Mouse (Mus musculus): ENCODE data around the gene Apoe.

- TF ChIP-seq CTCF (conservative IDR thresholded peaks at IDR 0.05 in 1 of 2, IDR thresholded peaks at IDR 0.05 in 1 of 2; ENCODE audit: low read depth in 2 of 2, low read length in 2 of 2) (no peak), TCF12 (IDR thresholded peaks at IDR 0.05; ENCODE audit: low read depth, low read length) (no peak), CHD2 (IDR thresholded peaks at IDR 0.05; ENCODE audit: low read length) (no peak), HCFC1 (IDR thresholded peaks at IDR 0.05; ENCODE audit: low read depth, low read length) (no peak), EP300 (IDR thresholded peaks at IDR 0.05; ENCODE audit: low read length) (no peak), MAFK (IDR thresholded peaks at IDR 0.05; ENCODE audit: insufficient replicate concordance, low read length) (no peak), POLR2A (IDR thresholded peaks at IDR 0.05; ENCODE audit: low read depth, low read length) (no peak), MEF2A (IDR thresholded peaks at IDR 0.05; ENCODE audit: borderline replicate concordance, low read depth, low read length) (no peak)
Measured at GRCm38 (mm10) chr7:19717346-19717745, 18.4 kb upstream of the Apoe start.
